Mouse (Mus musculus): Measurements from ENCODE around the gene Six3. TPM values are rescaled to one million over a fixed set of nuclear protein-coding genes. Genes with fewer than 3 reads are reported as not detected.

Six3 gene
- total and polyA plus RNA-seq, 2 experiments from 2014 or later, result 0.63 to 1.1 TPM

- Histone ChIP-seq H3K4me1 (ENCODE audit: insufficient read depth, low read length) (no peaks in the 10 kb centered on the region), H3K27me3 (ENCODE audit: insufficient read depth, low read length) (peaks cover 82% of the 10 kb centered on the region), H3K4me2 (ENCODE audit: low read depth, low read length) (no peak overlapping the region), H3K9me3 (ENCODE audit: low read length) (no peaks in the 10 kb centered on the region), H3K4me3 (ENCODE audit: low read length) (no peak overlapping the region), H3K9ac (replicated peaks; ENCODE audit: low read length) (no peak overlapping the region), H3K36me3 (ENCODE audit: insufficient read depth, low read length) (no peaks in the 10 kb centered on the region), H3K27ac (no peak overlapping the region)
- DNase-seq (ENCODE audit: low spot score), result no peak
- ATAC-seq, result no peak
- 1% methylated on average over 41 of the region's 41 CpGs for WGBS
- TF ChIP-seq CTCF (IDR thresholded peaks at IDR 0.05; ENCODE audit: low read depth), result no peak
Measured at GRCm38 (mm10) chr17:85607556-85608365, 5.6 kb upstream of the Six3 start.

GRCm38 (mm10) chr17:85608366-85609093 is 4.9 kb upstream of the Six3 start:
- TF ChIP-seq CTCF (IDR thresholded peaks at IDR 0.05; ENCODE audit: low read depth), result no peak
- no peak overlapping the region for H3K4me2 ChIP-seq (ENCODE audit: low read depth, low read length)
- no peaks in the 10 kb centered on the region for H3K36me3 ChIP-seq (ENCODE audit: insufficient read depth, low read length)
- no peak for DNase-seq (ENCODE audit: low spot score)
- WGBS, result under 1% methylated on average over 42 of the region's 42 CpGs
- H3K27me3 ChIP-seq (ENCODE audit: insufficient read depth, low read length), result peaks cover 82% of the 10 kb centered on the region
- H3K4me1 ChIP-seq (ENCODE audit: insufficient read depth, low read length), result no peaks in the 10 kb centered on the region
- H3K4me3 ChIP-seq (ENCODE audit: low read length), result peak overlapping the region; percentile 4; the same call in 1 of the 2 replicates
- H3K27ac ChIP-seq, result no peak overlapping the region
- no peaks in the 10 kb centered on the region for H3K9me3 ChIP-seq (ENCODE audit: low read length)
- H3K9ac ChIP-seq (replicated peaks; ENCODE audit: low read length), result no peak overlapping the region
- no peak for ATAC-seq

- no peak for ATAC-seq
- H3K27ac ChIP-seq, result no peak overlapping the region
- 3% methylated on average over 13 of the region's 13 CpGs for WGBS
- DNase-seq (ENCODE audit: low spot score), result no peak
- H3K4me2 ChIP-seq (ENCODE audit: low read depth, low read length), result no peak overlapping the region
- no peak overlapping the region for H3K9ac ChIP-seq (replicated peaks; ENCODE audit: low read length)
- no peaks in the 10 kb centered on the region for H3K36me3 ChIP-seq (ENCODE audit: insufficient read depth, low read length)
- peaks cover 86% of the 10 kb centered on the region for H3K27me3 ChIP-seq (ENCODE audit: insufficient read depth, low read length)
- no peak for TF ChIP-seq CTCF (IDR thresholded peaks at IDR 0.05; ENCODE audit: low read depth)
- H3K9me3 ChIP-seq (ENCODE audit: low read length), result no peaks in the 10 kb centered on the region
- no peaks in the 10 kb centered on the region for H3K4me1 ChIP-seq (ENCODE audit: insufficient read depth, low read length)
- peak overlapping the region; percentile 4; the same call in 1 of the 2 replicates for H3K4me3 ChIP-seq (ENCODE audit: low read length)
Measured at GRCm38 (mm10) chr17:85609094-85609425, 4.3 kb upstream of the Six3 start.

GRCm38 (mm10) chr17:85609621-85610392 is 3.6 kb upstream of the Six3 start:
- Histone ChIP-seq H3K27me3 (ENCODE audit: insufficient read depth, low read length) (peaks cover 88% of the 10 kb centered on the region), H3K9me3 (ENCODE audit: low read length) (no peaks in the 10 kb centered on the region), H3K4me1 (ENCODE audit: insufficient read depth, low read length) (no peaks in the 10 kb centered on the region), H3K4me2 (ENCODE audit: low read depth, low read length) (no peak overlapping the region), H3K36me3 (ENCODE audit: insufficient read depth, low read length) (no peaks in the 10 kb centered on the region), H3K4me3 (ENCODE audit: low read length) (no peak overlapping the region), H3K9ac (replicated peaks; ENCODE audit: low read length) (no peak overlapping the region), H3K27ac (no peak overlapping the region)
- no peak for TF ChIP-seq CTCF (IDR thresholded peaks at IDR 0.05; ENCODE audit: low read depth)
- DNase-seq (ENCODE audit: low spot score) (no peak), ATAC-seq (no peak)
- WGBS, result 3% methylated on average over 13 of the region's 13 CpGs

- DNase-seq (ENCODE audit: low spot score) (no peak), ATAC-seq (no peak)
- peaks cover 88% of the 10 kb centered on the region for H3K27me3 ChIP-seq (ENCODE audit: insufficient read depth, low read length)
- no peak overlapping the region for H3K27ac ChIP-seq
- no peak overlapping the region for H3K4me2 ChIP-seq (ENCODE audit: low read depth, low read length)
- H3K9ac ChIP-seq (replicated peaks; ENCODE audit: low read length), result no peak overlapping the region
- 5% methylated on average over 11 of the region's 11 CpGs for WGBS
- no peak for TF ChIP-seq CTCF (IDR thresholded peaks at IDR 0.05; ENCODE audit: low read depth)
- no peaks in the 10 kb centered on the region for H3K4me1 ChIP-seq (ENCODE audit: insufficient read depth, low read length)
- H3K36me3 ChIP-seq (ENCODE audit: insufficient read depth, low read length), result no peaks in the 10 kb centered on the region
- no peaks in the 10 kb centered on the region for H3K9me3 ChIP-seq (ENCODE audit: low read length)
- no peak overlapping the region for H3K4me3 ChIP-seq (ENCODE audit: low read length)
Measured at GRCm38 (mm10) chr17:85610393-85611115, 2.9 kb upstream of the Six3 start.
